Mouse (Mus musculus): ENCODE data around the gene Slc25a26. TPM values are rescaled to one million over a fixed set of nuclear protein-coding genes. Genes with fewer than 3 reads are reported as not detected.
A peak's percentile ranks its signal among the peaks of the same experiment; 100 is the strongest.

The Slc25a26 gene
- polyA plus RNA-seq (2015; fragmentation: Nextera tagmentation; extraction: Ambion mirVana), result 12.6 and 13.2 TPM in 2 replicates

GRCm38 (mm10) chr6:94499897-94500623 lies at the start of gene Slc25a26:
Gene Slc25a26 (plus strand): TSS chr6:94500331.
- WGBS, result under 1% methylated on average over 37 of the region's 37 CpGs
- Histone ChIP-seq H3K4me3 (peak within 1 kb of the TSS; percentile 67), H3K4me2 (peak within 1 kb of the TSS; percentile 90), H3K9ac (peak within 1 kb of the TSS; percentile 62), H3K27ac (peak within 1 kb of the TSS; percentile 50; the same call in 1 of the 2 replicates), H3K4me1 (replicated peaks) (peaks cover 13% of the 10 kb centered on the region), H3K9me3 (replicated peaks) (no peaks in the 10 kb centered on the region), H3K27me3 (0 out of 2 replicates have a peak, but pooled peaks cover 3% of the 10 kb centered on the region), H3K36me3 (no peaks in the 10 kb centered on the region)
- peak; percentile 93 for ATAC-seq (replicated peaks; ENCODE audit: insufficient number of reproducible peaks, insufficient read depth, low FRiP score, low read depth)

GRCm38 (mm10) chr6:94464037-94464891 lies 35.9 kb upstream of the Slc25a26 start:
- H3K4me1 ChIP-seq (replicated peaks), result peaks cover 14% of the 10 kb centered on the region
- ATAC-seq (replicated peaks; ENCODE audit: insufficient number of reproducible peaks, insufficient read depth, low FRiP score, low read depth), result 0 out of 2 replicates have a peak, but pooled peaks have one; percentile 27
- H3K4me3 ChIP-seq, result peak overlapping the region; percentile 22; the same call in 1 of the 2 replicates
- H3K9me3 ChIP-seq (replicated peaks), result no peaks in the 10 kb centered on the region
- H3K36me3 ChIP-seq, result no peaks in the 10 kb centered on the region
- peak overlapping the region; percentile 54 for H3K4me2 ChIP-seq
- H3K27ac ChIP-seq, result no peak overlapping the region
- H3K27me3 ChIP-seq, result no peaks in the 10 kb centered on the region
- 16% methylated on average over 12 of the region's 12 CpGs for WGBS
- 0 out of 2 replicates have a peak overlapping the region, but pooled peaks have one; percentile 14 for H3K9ac ChIP-seq

GRCm38 (mm10) chr6:94466508-94467205 lies 33.5 kb upstream of the Slc25a26 start:
- H3K27me3 ChIP-seq, result no peaks in the 10 kb centered on the region

DNA sequence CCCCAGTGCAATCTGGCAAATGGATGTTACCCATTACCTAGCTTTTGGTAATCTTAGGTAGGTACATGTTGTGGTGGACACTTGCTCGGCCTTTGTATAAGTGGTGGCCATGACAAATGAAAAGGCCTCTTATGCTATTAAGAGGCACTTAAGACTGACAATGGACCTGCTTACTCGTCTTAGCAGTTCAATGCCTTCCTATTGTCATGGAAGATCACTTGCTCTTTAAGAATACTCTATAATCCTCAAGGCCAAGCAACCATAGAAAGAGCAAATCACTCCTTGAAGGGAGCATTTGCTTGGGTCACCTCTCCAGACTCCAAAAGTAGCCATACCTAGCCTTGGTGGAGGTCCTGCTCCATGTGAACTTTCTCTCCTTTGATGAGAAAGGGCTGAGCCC lies 7.4 kb upstream of the Slc25a26 start:
- no peak for ATAC-seq (replicated peaks; ENCODE audit: insufficient number of reproducible peaks, insufficient read depth, low FRiP score, low read depth)
- no peaks in the 10 kb centered on the region for H3K4me1 ChIP-seq (replicated peaks)
- no peak overlapping the region for H3K27ac ChIP-seq
- no peak overlapping the region for H3K9ac ChIP-seq
- 51% methylated on average over 2 of the region's 2 CpGs for WGBS
- H3K27me3 ChIP-seq, result 0 out of 2 replicates have a peak, but pooled peaks cover 3% of the 10 kb centered on the region
- no peaks in the 10 kb centered on the region for H3K36me3 ChIP-seq
- no peaks in the 10 kb centered on the region for H3K9me3 ChIP-seq (replicated peaks)
- no peak overlapping the region for H3K4me3 ChIP-seq
- H3K4me2 ChIP-seq, result no peak overlapping the region

More at GRCm38 (mm10) chr6:94466508-94467205, 33.5 kb upstream of the Slc25a26 start:
- H3K4me2 ChIP-seq, result no peak overlapping the region
- H3K27ac ChIP-seq, result peak overlapping the region; percentile 56
- ATAC-seq (replicated peaks; ENCODE audit: insufficient number of reproducible peaks, insufficient read depth, low FRiP score, low read depth), result no peak; the same call in 1 of the 2 replicates
- WGBS, result 24% methylated on average over 5 of the region's 5 CpGs
- H3K9me3 ChIP-seq (replicated peaks), result no peaks in the 10 kb centered on the region
- peaks cover 14% of the 10 kb centered on the region for H3K4me1 ChIP-seq (replicated peaks)
- H3K36me3 ChIP-seq, result no peaks in the 10 kb centered on the region
- no peak overlapping the region for H3K9ac ChIP-seq
- H3K4me3 ChIP-seq, result no peak overlapping the region

- peaks cover 13% of the 10 kb centered on the region for H3K4me1 ChIP-seq (replicated peaks)
- H3K36me3 ChIP-seq, result no peaks in the 10 kb centered on the region
- no peak overlapping the region for H3K4me3 ChIP-seq
- no peak for ATAC-seq (replicated peaks; ENCODE audit: insufficient number of reproducible peaks, insufficient read depth, low FRiP score, low read depth)
- H3K9ac ChIP-seq, result no peak overlapping the region
- WGBS, result 73% methylated on average over 6 of the region's 6 CpGs
- no peak overlapping the region for H3K4me2 ChIP-seq
- H3K27ac ChIP-seq, result no peak overlapping the region
- H3K27me3 ChIP-seq, result no peaks in the 10 kb centered on the region
- no peaks in the 10 kb centered on the region for H3K9me3 ChIP-seq (replicated peaks)
These were observed 3.8 kb downstream of the Slc25a26 start for GRCm38 (mm10) chr6:94503963-94504362.

DNA sequence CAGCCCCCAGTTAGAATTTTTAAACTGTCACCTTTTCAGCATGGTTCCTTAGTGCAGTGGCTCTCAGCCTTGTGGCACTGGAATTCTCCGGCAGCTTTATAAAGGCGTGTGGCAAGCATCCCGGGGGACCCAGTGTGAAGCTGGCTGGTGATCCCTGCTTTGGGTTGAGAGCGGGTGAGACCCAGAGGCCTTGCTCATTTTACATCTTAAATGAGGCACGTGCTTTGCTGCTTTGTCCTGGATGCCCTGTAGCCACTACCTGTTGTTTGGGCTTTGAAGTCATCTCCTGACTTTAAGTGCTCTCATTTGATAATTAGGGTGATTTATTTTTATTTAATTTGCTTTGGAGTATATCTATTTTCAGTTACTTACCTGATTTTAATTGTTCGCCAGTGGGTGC lies 7.8 kb downstream of the Slc25a26 start:
- Histone ChIP-seq H3K4me1 (replicated peaks) (no peaks in the 10 kb centered on the region), H3K27me3 (no peaks in the 10 kb centered on the region), H3K9ac (no peak overlapping the region), H3K36me3 (no peaks in the 10 kb centered on the region), H3K27ac (no peak overlapping the region), H3K4me3 (no peak overlapping the region), H3K4me2 (no peak overlapping the region), H3K9me3 (replicated peaks) (no peaks in the 10 kb centered on the region)
- ATAC-seq (replicated peaks; ENCODE audit: insufficient number of reproducible peaks, insufficient read depth, low FRiP score, low read depth), result no peak
- 85% methylated on average over 6 of the region's 6 CpGs for WGBS

DNA sequence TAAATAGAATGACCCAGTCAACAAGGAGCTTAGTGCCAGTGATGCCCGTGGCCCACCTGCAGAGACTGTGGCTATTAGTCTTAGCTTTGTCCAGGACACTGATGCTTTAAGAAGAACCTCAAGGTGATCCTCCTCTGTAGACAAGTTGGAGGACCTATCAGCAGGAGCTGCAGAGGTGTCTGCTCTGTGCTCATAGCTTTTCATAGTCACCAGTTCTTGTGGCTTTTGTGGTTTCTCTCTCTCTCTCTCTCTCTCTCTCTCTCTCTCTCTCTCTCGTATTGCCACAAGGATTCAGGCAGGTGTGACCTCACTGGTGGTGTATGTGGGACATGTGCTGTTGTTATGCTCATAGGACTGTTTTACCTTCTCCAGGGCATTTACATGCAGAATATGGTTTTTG lies 8.7 kb downstream of the Slc25a26 start:
- ATAC-seq (replicated peaks; ENCODE audit: insufficient number of reproducible peaks, insufficient read depth, low FRiP score, low read depth), result no peak
- 76% methylated on average over 2 of the region's 2 CpGs for WGBS

GRCm38 (mm10) chr6:94509220-94509619 lies 9.1 kb downstream of the Slc25a26 start:
- Histone ChIP-seq H3K9ac (no peak overlapping the region), H3K27me3 (no peaks in the 10 kb centered on the region), H3K27ac (no peak overlapping the region), H3K9me3 (replicated peaks) (no peaks in the 10 kb centered on the region), H3K4me1 (replicated peaks) (no peaks in the 10 kb centered on the region), H3K4me2 (no peak overlapping the region), H3K36me3 (no peaks in the 10 kb centered on the region), H3K4me3 (no peak overlapping the region)
- ATAC-seq (replicated peaks; ENCODE audit: insufficient number of reproducible peaks, insufficient read depth, low FRiP score, low read depth), result no peak
- WGBS, result 76% methylated on average over 6 of the region's 6 CpGs

More for the DNA sequence above, 8.7 kb downstream of the Slc25a26 start:
- H3K27ac ChIP-seq, result no peak overlapping the region
- no peaks in the 10 kb centered on the region for H3K9me3 ChIP-seq (replicated peaks)
- no peaks in the 10 kb centered on the region for H3K36me3 ChIP-seq
- no peak overlapping the region for H3K4me2 ChIP-seq
- no peak overlapping the region for H3K9ac ChIP-seq
- H3K4me1 ChIP-seq (replicated peaks), result no peaks in the 10 kb centered on the region
- no peaks in the 10 kb centered on the region for H3K27me3 ChIP-seq
- H3K4me3 ChIP-seq, result no peak overlapping the region

- Histone ChIP-seq H3K4me3 (no peak overlapping the region), H3K4me2 (no peak overlapping the region), H3K36me3 (no peaks in the 10 kb centered on the region), H3K9me3 (replicated peaks) (no peaks in the 10 kb centered on the region), H3K9ac (no peak overlapping the region), H3K27me3 (no peaks in the 10 kb centered on the region), H3K27ac (no peak overlapping the region), H3K4me1 (replicated peaks) (no peaks in the 10 kb centered on the region; the same call in 1 of the 2 replicates)
- no peak for ATAC-seq (replicated peaks; ENCODE audit: insufficient number of reproducible peaks, insufficient read depth, low FRiP score, low read depth)
- WGBS, result 91% methylated on average over 6 of the region's 6 CpGs
These were observed 18.0 kb downstream of the Slc25a26 start for GRCm38 (mm10) chr6:94518171-94518570.

DNA sequence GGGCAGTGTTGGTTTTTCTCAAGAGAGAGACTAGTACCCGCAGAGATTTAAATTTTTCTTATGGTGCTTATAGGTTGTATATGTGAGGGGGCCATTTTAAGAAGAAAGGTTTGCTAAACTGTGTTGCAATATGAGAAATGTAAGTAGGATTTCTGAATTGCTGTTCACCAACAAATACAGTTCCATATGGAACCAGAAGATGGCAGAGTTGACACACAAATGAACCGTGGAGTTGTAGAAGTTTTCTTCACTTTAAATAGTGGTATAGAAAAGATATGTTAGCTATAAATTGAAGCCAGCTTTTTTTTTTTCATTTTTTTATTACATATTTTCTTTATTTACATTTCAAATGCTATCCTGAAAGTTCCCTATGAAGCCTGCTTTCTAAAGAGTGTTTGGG lies 24.2 kb downstream of the Slc25a26 start:
- no peak for ATAC-seq (replicated peaks; ENCODE audit: insufficient number of reproducible peaks, insufficient read depth, low FRiP score, low read depth)
- 23% methylated on average over 2 of the region's 2 CpGs for WGBS

GRCm38 (mm10) chr6:94530756-94531155 lies 30.6 kb downstream of the Slc25a26 start:
- 58% methylated on average over 7 of the region's 7 CpGs for WGBS
- no peak overlapping the region for H3K9ac ChIP-seq
- H3K4me2 ChIP-seq, result no peak overlapping the region
- H3K27me3 ChIP-seq, result no peaks in the 10 kb centered on the region
- no peaks in the 10 kb centered on the region for H3K9me3 ChIP-seq (replicated peaks)
- peaks cover 4% of the 10 kb centered on the region for H3K4me1 ChIP-seq (replicated peaks)
- no peaks in the 10 kb centered on the region for H3K36me3 ChIP-seq
- no peak overlapping the region for H3K4me3 ChIP-seq
- no peak overlapping the region for H3K27ac ChIP-seq
- no peak for ATAC-seq (replicated peaks; ENCODE audit: insufficient number of reproducible peaks, insufficient read depth, low FRiP score, low read depth)

More for the DNA sequence above, 24.2 kb downstream of the Slc25a26 start:
- Histone ChIP-seq H3K4me2 (no peak overlapping the region), H3K4me1 (replicated peaks) (no peaks in the 10 kb centered on the region; the same call in 1 of the 2 replicates), H3K9me3 (replicated peaks) (no peaks in the 10 kb centered on the region), H3K9ac (no peak overlapping the region), H3K36me3 (no peaks in the 10 kb centered on the region), H3K27ac (no peak overlapping the region), H3K27me3 (no peaks in the 10 kb centered on the region), H3K4me3 (no peak overlapping the region)
